Mouse (Mus musculus) hindbrain, postnatal 0 days (tissue): ENCODE results near the gene Atf6b. TPM values are rescaled to one million over a fixed set of nuclear protein-coding genes. Genes with fewer than 3 reads are reported as not detected.

ENCODE experiments used
- ATAC-seq: fragments of 200-750 bp; cut with Nextera tagmentation; 2 replicates; pipeline ENCODE4 v1.8.0; 2017; ENCODE audit warnings: mild to moderate bottlenecking, moderate TSS enrichment, moderate library complexity
- DNase-seq: peaks from one replicate; pipeline ENCODE4 v3.0.0-alpha.2; 2015; ENCODE audit warnings: low spot score
- H3K27ac ChIP-seq: fragments of 300-500 bp; sonication (generic); 2 replicates; pipeline ENCODE4 v1.5.1; 2014; ENCODE audit warnings: mild to moderate bottlenecking
- H3K27me3 ChIP-seq: fragments of 300-500 bp; sonication (generic); 2 replicates; pipeline ENCODE4 v1.6.1; 2014; ENCODE audit warnings: low read length, mixed read lengths; ENCODE audit not compliant: insufficient read depth
- H3K36me3 ChIP-seq: fragments of 300-500 bp; sonication (generic); 2 replicates; pipeline ENCODE4 v1.6.1; 2014; ENCODE audit warnings: low read length, mixed read lengths; ENCODE audit not compliant: insufficient read depth
- H3K4me1 ChIP-seq: fragments of 300-500 bp; sonication (generic); 2 replicates; pipeline ENCODE4 v1.6.1; 2014; ENCODE audit warnings: antibody characterized with exemption, low read length, mixed read lengths; ENCODE audit not compliant: insufficient read depth
- H3K4me2 ChIP-seq: fragments of 300-500 bp; sonication (generic); 2 replicates; pipeline ENCODE4 v1.6.1; 2014; ENCODE audit warnings: low read depth, mild to moderate bottlenecking, low read length, moderate library complexity, mixed read lengths
- H3K4me3 ChIP-seq: fragments of 300-500 bp; sonication (generic); 2 replicates; pipeline ENCODE4 v1.5.1; 2014; ENCODE audit warnings: low read length
- H3K9ac ChIP-seq: fragments of 300-500 bp; sonication (generic); replicated peaks from 2 replicates; pipeline ENCODE4 v1.6.1; 2014; ENCODE audit warnings: mild to moderate bottlenecking, low read length, moderate library complexity, mixed read lengths
- H3K9me3 ChIP-seq: fragments of 300-500 bp; sonication (generic); 2 replicates; pipeline ENCODE4 v1.6.1; 2016; ENCODE audit warnings: low read length, mixed read lengths
- CTCF ChIP-seq: IDR thresholded peaks from 2 replicates; pipeline ENCODE4 v1.5.1; 2016; ENCODE audit warnings: antibody characterized with exemption, control low read depth, low read depth
- WGBS: fragments of 180-500 bp; shearing (Covaris S2); extraction: QIAGEN DNeasy Blood & Tissue Kit; methylation state at CpG from one replicate; pipeline ENCODE4 v1.1.7; 2014; 5-methylcytosine and 5-hydroxymethylcytosine counted together
- polyA plus RNA-seq: library from polyadenylated mRNA; unstranded; fragments of >200 nt; fragmentation: Nextera tagmentation; extraction: Ambion mirVana; gene quantifications from 2 replicates; pipeline ENCODE4 v1.2.1, GENCODE M21; 2015
- total RNA-seq: library from RNA; depleted of rRNA; stranded (reverse); fragments of >200 nt; gene quantifications from 2 replicates; pipeline ENCODE4 v1.2.3, GENCODE M21; 2014

Atf6b gene
- total and polyA plus RNA-seq, 2 experiments from 2014 or later = 70.6 to 78.2 TPM

GRCm38 (mm10) chr17:34684253-34684893 is 37.4 kb downstream of the Atf6b start:
- Histone ChIP-seq H3K27ac (no peak overlapping the region), H3K4me2 (no peak overlapping the region), H3K4me3 (no peak overlapping the region), H3K36me3 (no peaks in the 10 kb centered on the region), H3K27me3 (no peaks in the 10 kb centered on the region), H3K9me3 (no peaks in the 10 kb centered on the region), H3K9ac (no peak overlapping the region), H3K4me1 (peaks cover 12% of the 10 kb centered on the region; the same call in 1 of the 2 replicates)
- 62% methylated on average over 9 of the region's 9 CpGs for WGBS
- DNase-seq (no peak), ATAC-seq (peak; percentile 15; the same call in 1 of the 2 replicates)
- no peak for TF ChIP-seq CTCF

- DNase-seq (peak; percentile 87), ATAC-seq (peak; percentile 64)
- H3K9ac ChIP-seq = no peak overlapping the region
- H3K9me3 ChIP-seq = no peaks in the 10 kb centered on the region
- H3K4me2 ChIP-seq = no peak overlapping the region
- H3K36me3 ChIP-seq = no peaks in the 10 kb centered on the region
- peaks cover 12% of the 10 kb centered on the region; the same call in 1 of the 2 replicates for H3K4me1 ChIP-seq
- TF ChIP-seq CTCF = no peak; the same call in 1 of the 2 replicates
- 72% methylated on average over 28 of the region's 28 CpGs for WGBS
- H3K27ac ChIP-seq = no peak overlapping the region
- H3K4me3 ChIP-seq = no peak overlapping the region
- H3K27me3 ChIP-seq = no peaks in the 10 kb centered on the region
Measured at GRCm38 (mm10) chr17:34685120-34686110, 38.5 kb downstream of the Atf6b start.

- Histone ChIP-seq H3K4me2 (no peak overlapping the region), H3K27ac (no peak overlapping the region), H3K4me3 (no peak overlapping the region), H3K36me3 (no peaks in the 10 kb centered on the region), H3K27me3 (no peaks in the 10 kb centered on the region), H3K9me3 (no peaks in the 10 kb centered on the region), H3K4me1 (peaks cover 14% of the 10 kb centered on the region; the same call in 1 of the 2 replicates), H3K9ac (no peak overlapping the region)
- TF ChIP-seq CTCF = no peak
- DNase-seq (no peak), ATAC-seq (no peak)
- 92% methylated on average over 7 of the region's 7 CpGs for WGBS
Measured at GRCm38 (mm10) chr17:34688889-34689288, 41.9 kb downstream of the Atf6b start.

- Histone ChIP-seq H3K27ac (no peak overlapping the region), H3K9ac (no peak overlapping the region), H3K27me3 (no peaks in the 10 kb centered on the region), H3K4me3 (no peak overlapping the region), H3K4me1 (peaks cover 7% of the 10 kb centered on the region; the same call in 1 of the 2 replicates), H3K36me3 (no peaks in the 10 kb centered on the region), H3K4me2 (no peak overlapping the region), H3K9me3 (no peaks in the 10 kb centered on the region)
- 60% methylated on average over 4 of the region's 4 CpGs for WGBS
- TF ChIP-seq CTCF = no peak
- ATAC-seq (no peak), DNase-seq (no peak)
Measured at GRCm38 (mm10) chr17:34690458-34690857, 43.5 kb downstream of the Atf6b start.

- no peak for ATAC-seq
- TF ChIP-seq CTCF = no peak
- no peaks in the 10 kb centered on the region for H3K27me3 ChIP-seq
- WGBS = 53% methylated on average over 7 of the region's 7 CpGs
- no peak overlapping the region for H3K4me2 ChIP-seq
- H3K4me3 ChIP-seq = no peak overlapping the region
- H3K9me3 ChIP-seq = no peaks in the 10 kb centered on the region
- H3K4me1 ChIP-seq = 0 out of 2 replicates have a peak, but pooled peaks cover 2% of the 10 kb centered on the region
- no peak overlapping the region for H3K9ac ChIP-seq
- H3K36me3 ChIP-seq = no peaks in the 10 kb centered on the region
- no peak overlapping the region for H3K27ac ChIP-seq
- DNase-seq = peak; percentile 24
Measured at GRCm38 (mm10) chr17:34692906-34693305, 46.0 kb downstream of the Atf6b start.

- Histone ChIP-seq H3K36me3 (no peaks in the 10 kb centered on the region), H3K27ac (peak overlapping the region; percentile 51; the same call in 1 of the 2 replicates), H3K9ac (no peak overlapping the region), H3K4me1 (no peaks in the 10 kb centered on the region), H3K4me3 (no peak overlapping the region), H3K4me2 (no peak overlapping the region), H3K9me3 (no peaks in the 10 kb centered on the region), H3K27me3 (no peaks in the 10 kb centered on the region)
- no peak for TF ChIP-seq CTCF
- peak; percentile 57; the same call in 1 of the 2 replicates for ATAC-seq
- WGBS = 33% methylated on average over 14 of the region's 14 CpGs
- DNase-seq = peak; percentile 52
Measured at GRCm38 (mm10) chr17:34699575-34700408, 52.8 kb downstream of the Atf6b start.
